21 mouse cellular contexts compared by ENCODE assay signal in genomic region chr5:144341085-144341484, GRCm38 (mm10). TPM values are rescaled to one million over a fixed set of nuclear protein-coding genes. Genes with fewer than 3 reads are reported as not detected.
"Had no signal": no experiment of that assay in that cellular context is flagged by ENCODE, and none has a peak within 500 bp of the region (broad histone marks: within the 10 kb centered on the region; RNA-seq: fewer than 3 reads in every experiment).

No protein-coding gene starts in this region.

- H3K27me3 ChIP-seq: liver, embryonic 15.5 days; lung, embryonic 15.5 days; midbrain, embryonic 13.5 days; midbrain, embryonic 15.5 days; neural tube, embryonic 13.5 days; neural tube, embryonic 15.5 days; stomach, embryonic 15.5 days had no signal

- H3K9ac ChIP-seq: liver, embryonic 15.5 days; lung, embryonic 15.5 days; midbrain, embryonic 13.5 days; midbrain, embryonic 15.5 days; neural tube, embryonic 13.5 days; neural tube, embryonic 15.5 days; stomach, embryonic 15.5 days had no signal

- H3K4me2 ChIP-seq: liver, embryonic 15.5 days; lung, embryonic 15.5 days; midbrain, embryonic 11.5 days; midbrain, embryonic 13.5 days; midbrain, embryonic 15.5 days; neural tube, embryonic 13.5 days; neural tube, embryonic 15.5 days; stomach, embryonic 15.5 days had no signal

- H3K36me3 ChIP-seq: liver, embryonic 15.5 days; lung, embryonic 15.5 days; midbrain, embryonic 13.5 days; midbrain, embryonic 15.5 days; neural tube, embryonic 13.5 days; neural tube, embryonic 15.5 days; stomach, embryonic 15.5 days had no signal

- H3K4me1 ChIP-seq: lung, embryonic 15.5 days; megakaryocyte, embryonic 14.5 days; midbrain, embryonic 13.5 days; midbrain, embryonic 15.5 days; stomach, embryonic 15.5 days had no signal

- H3K9me3 ChIP-seq: liver, embryonic 15.5 days; lung, embryonic 15.5 days; megakaryocyte, embryonic 14.5 days; midbrain, embryonic 13.5 days; midbrain, embryonic 15.5 days; neural tube, embryonic 13.5 days; neural tube, embryonic 15.5 days; stomach, embryonic 15.5 days had no signal

- H3K4me3 ChIP-seq: liver, embryonic 15.5 days; lung, embryonic 15.5 days; megakaryocyte, embryonic 14.5 days; midbrain, embryonic 13.5 days; midbrain, embryonic 15.5 days; neural tube, embryonic 13.5 days; neural tube, embryonic 15.5 days; stomach, embryonic 15.5 days had no signal

- DNase-seq: lung, adult 2 months; lung, postnatal 14 days; lung, postnatal 36 days; right cerebral cortex, postnatal 14 days; thymus, adult 2 months; thymus, postnatal 14 days; thymus, postnatal 4 days had no signal

- H3K27ac ChIP-seq: liver, embryonic 15.5 days; lung, embryonic 15.5 days; macrophage; midbrain, embryonic 13.5 days; midbrain, embryonic 15.5 days; neural tube, embryonic 13.5 days; neural tube, embryonic 15.5 days; stomach, postnatal 0 days had no signal

- ATAC-seq: lung, postnatal 0 days; midbrain, embryonic 13.5 days; midbrain, embryonic 15.5 days had no signal

RNA-seq across cellular contexts. Expression of gene Baiap2l1, which starts 16.8 kb away (rescaled TPM):
- total RNA-seq: megakaryocyte progenitor cell, adult 5-6 weeks; monocyte, adult 5-6 weeks had no signal
